Mouse (Mus musculus) forebrain, postnatal 0 days (tissue): ENCODE measurements around the gene Gna12. TPM values are rescaled to one million over a fixed set of nuclear protein-coding genes. Genes with fewer than 3 reads are reported as not detected.

Experiments
- ATAC-seq: fragments of 200-750 bp; cut with Nextera tagmentation; 2 replicates; pipeline ENCODE4 v1.8.0; 2017; ENCODE audit warnings: mild to moderate bottlenecking, moderate library complexity
- DNase-seq: peaks from one replicate; pipeline ENCODE4 v3.0.0-alpha.2; 2015
- H3K27ac ChIP-seq: fragments of 300-500 bp; sonication (generic); 2 replicates; pipeline ENCODE4 v1.5.1; 2014; ENCODE audit warnings: low read depth, mild to moderate bottlenecking, antibody characterized with exemption, low read length, moderate library complexity, mixed read lengths
- H3K27me3 ChIP-seq: fragments of 300-500 bp; sonication (generic); 2 replicates; pipeline ENCODE4 v1.6.1; 2014; ENCODE audit warnings: mild to moderate bottlenecking, low read length, mixed read lengths; ENCODE audit not compliant: insufficient read depth
- H3K36me3 ChIP-seq: fragments of 300-500 bp; sonication (generic); 2 replicates; pipeline ENCODE4 v1.6.1; 2014; ENCODE audit warnings: mild to moderate bottlenecking, moderate library complexity; ENCODE audit not compliant: insufficient read depth
- H3K4me1 ChIP-seq: fragments of 300-500 bp; sonication (generic); 2 replicates; pipeline ENCODE4 v1.6.1; 2014; ENCODE audit warnings: antibody characterized with exemption; ENCODE audit not compliant: insufficient read depth
- H3K4me2 ChIP-seq: fragments of 300-500 bp; sonication (generic); 2 replicates; pipeline ENCODE4 v1.6.1; 2014; ENCODE audit warnings: low read depth, mild to moderate bottlenecking, moderate library complexity
- H3K4me3 ChIP-seq: fragments of 300-500 bp; sonication (generic); 2 replicates; pipeline ENCODE4 v1.5.1; 2014; ENCODE audit warnings: low read depth, low read length, mixed read lengths
- H3K9ac ChIP-seq: fragments of 300-500 bp; sonication (generic); 2 replicates; pipeline ENCODE4 v1.6.1; 2014; ENCODE audit warnings: mild to moderate bottlenecking
- H3K9me3 ChIP-seq: fragments of 300-500 bp; sonication (generic); 2 replicates; pipeline ENCODE4 v1.6.1; 2016; ENCODE audit warnings: low read length
- CTCF ChIP-seq: sonication (generic); IDR thresholded peaks from 2 replicates; pipeline ENCODE4 v1.5.1; 2016; ENCODE audit warnings: antibody characterized with exemption, control low read depth, low read depth
- WGBS: fragments of 180-500 bp; shearing (Covaris S2); extraction: QIAGEN DNeasy Blood & Tissue Kit; methylation state at CpG from one replicate; pipeline ENCODE4 v1.1.7; 2014; 5-methylcytosine and 5-hydroxymethylcytosine counted together
- polyA plus RNA-seq: library from polyadenylated mRNA; unstranded; fragments of >200 nt; fragmentation: Nextera tagmentation; extraction: Ambion mirVana; gene quantifications from 2 replicates; pipeline ENCODE4 v1.2.1, GENCODE M21; 2015
- total RNA-seq: library from RNA; depleted of rRNA; stranded (reverse); fragments of >200 nt; gene quantifications from 2 replicates; pipeline ENCODE4 v1.2.3, GENCODE M21; 2014

The Gna12 gene
- total and polyA plus RNA-seq, 2 experiments from 2014 or later: 39.0 to 138 TPM

DNA sequence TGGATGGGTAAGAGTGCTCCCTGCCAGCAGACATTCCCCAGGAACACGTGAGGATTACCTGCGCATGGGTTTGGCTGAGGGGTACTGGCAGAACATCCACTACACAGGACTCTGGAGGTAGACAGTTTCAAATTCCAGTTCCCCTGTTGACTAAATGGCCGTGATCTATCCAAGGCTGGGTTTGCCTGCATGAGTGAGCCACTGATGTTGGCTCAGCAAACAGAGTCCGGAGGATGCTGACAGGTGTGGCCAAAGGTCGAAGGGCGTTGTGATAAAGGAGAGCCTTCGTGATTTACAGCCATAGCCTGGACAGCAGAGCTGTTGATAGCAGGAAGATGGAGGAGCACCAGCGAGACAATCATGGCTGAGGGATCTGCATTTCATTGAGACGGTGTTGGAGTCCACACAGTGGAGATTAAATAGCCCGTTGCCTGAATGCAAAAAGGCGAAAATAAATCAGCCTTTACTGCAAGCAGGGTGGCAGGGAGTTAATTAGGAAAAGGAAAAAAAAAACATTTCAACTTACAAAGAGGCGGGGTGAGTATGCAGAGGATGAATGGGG is 22.3 kb upstream of the Gna12 start:
- no peak overlapping the region for H3K4me2 ChIP-seq
- no peak overlapping the region for H3K4me3 ChIP-seq
- no peaks in the 10 kb centered on the region for H3K36me3 ChIP-seq
- no peak overlapping the region for H3K9ac ChIP-seq
- H3K27ac ChIP-seq: no peak overlapping the region
- H3K4me1 ChIP-seq: no peaks in the 10 kb centered on the region
- TF ChIP-seq CTCF: no peak
- no peak for DNase-seq
- H3K27me3 ChIP-seq: no peaks in the 10 kb centered on the region
- H3K9me3 ChIP-seq: 0 out of 2 replicates have a peak, but pooled peaks cover 3% of the 10 kb centered on the region
- WGBS: 84% methylated on average over 12 of the region's 12 CpGs
- no peak for ATAC-seq

DNA sequence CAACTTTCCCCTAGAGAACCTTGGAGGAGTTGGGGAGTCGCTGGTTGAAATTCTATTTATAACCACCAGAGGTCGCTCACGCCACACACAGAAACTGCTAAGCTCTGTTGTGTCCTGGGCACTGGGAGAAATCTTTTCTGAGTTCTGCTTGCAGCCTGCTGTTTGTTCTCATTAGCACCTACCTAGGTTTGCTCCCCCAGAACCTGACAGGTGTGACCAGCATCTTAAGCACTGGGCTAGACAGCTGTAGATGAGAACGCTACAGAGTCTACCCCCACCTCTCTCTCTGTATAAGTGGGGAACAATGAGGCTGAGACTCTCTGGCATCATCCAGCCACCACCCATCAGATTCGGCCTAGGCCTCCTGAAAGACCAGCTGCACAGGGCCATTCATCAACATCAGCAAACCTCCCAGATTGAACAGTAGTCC is 17.1 kb upstream of the Gna12 start:
- ATAC-seq (peak; percentile 85), DNase-seq (peak; percentile 85)
- Histone ChIP-seq H3K36me3 (no peaks in the 10 kb centered on the region), H3K9me3 (0 out of 2 replicates have a peak, but pooled peaks cover 3% of the 10 kb centered on the region), H3K9ac (no peak overlapping the region), H3K27me3 (no peaks in the 10 kb centered on the region), H3K4me3 (no peak overlapping the region), H3K27ac (no peak overlapping the region), H3K4me1 (no peaks in the 10 kb centered on the region), H3K4me2 (no peak overlapping the region)
- peak; percentile 94 for TF ChIP-seq CTCF
- 12% methylated on average over 5 of the region's 5 CpGs for WGBS

GRCm38 (mm10) chr5:140841942-140842341 is 11.7 kb upstream of the Gna12 start:
- H3K4me3 ChIP-seq: no peak overlapping the region
- WGBS: 70% methylated on average over 4 of the region's 4 CpGs
- H3K27me3 ChIP-seq: no peaks in the 10 kb centered on the region
- H3K4me2 ChIP-seq: no peak overlapping the region
- TF ChIP-seq CTCF: no peak
- no peaks in the 10 kb centered on the region for H3K9me3 ChIP-seq
- ATAC-seq: no peak
- no peak overlapping the region for H3K9ac ChIP-seq
- no peaks in the 10 kb centered on the region for H3K4me1 ChIP-seq
- H3K27ac ChIP-seq: no peak overlapping the region
- no peak for DNase-seq
- no peaks in the 10 kb centered on the region for H3K36me3 ChIP-seq

DNA sequence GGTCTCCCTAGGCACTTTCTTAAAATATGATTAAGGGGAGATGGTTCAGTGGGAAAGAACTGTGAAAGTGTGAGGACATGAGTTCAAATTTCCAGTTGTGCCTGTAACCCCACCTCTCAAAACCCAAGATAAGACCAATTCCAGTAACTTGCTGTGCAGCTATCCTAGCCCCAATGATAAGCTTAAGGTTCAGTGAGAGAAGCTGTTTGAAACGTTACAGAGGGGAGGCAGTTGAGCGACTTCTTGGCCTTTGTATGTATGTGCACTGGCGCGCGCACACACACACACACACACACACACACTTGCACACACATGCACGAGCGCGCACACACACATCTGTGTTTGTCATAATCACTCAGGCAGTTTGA is 817 bp upstream of the Gna12 start:
- Histone ChIP-seq H3K9ac (no peak overlapping the region), H3K27ac (no peak overlapping the region)

DNA sequence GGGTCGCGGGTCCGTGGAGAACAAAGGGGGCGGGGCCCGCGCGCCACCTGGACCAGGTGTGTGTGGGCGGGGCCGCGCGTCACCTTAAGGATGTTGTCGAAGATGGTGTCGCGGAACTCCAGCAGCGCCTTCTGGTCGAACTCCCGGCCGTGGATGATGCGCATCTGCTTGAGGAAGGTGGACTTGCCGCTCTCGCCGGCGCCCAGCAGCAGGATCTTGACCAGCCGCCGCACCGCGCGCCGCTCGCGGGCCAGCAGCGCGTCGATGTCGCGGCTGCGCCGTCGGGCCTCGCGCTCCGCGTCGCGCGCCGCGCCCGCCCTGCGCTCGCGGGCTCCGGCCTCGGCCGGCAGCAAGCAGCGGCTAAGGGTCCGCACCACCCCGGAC is 328 bp downstream of the Gna12 start:
- H3K27me3 ChIP-seq: no peaks in the 10 kb centered on the region
- H3K9me3 ChIP-seq: no peaks in the 10 kb centered on the region
- H3K27ac ChIP-seq: peak overlapping the region; percentile 85
- H3K36me3 ChIP-seq: no peaks in the 10 kb centered on the region
- peak overlapping the region; percentile 74 for H3K4me2 ChIP-seq
- peak; percentile 42; the same call in 1 of the 2 replicates for ATAC-seq
- H3K4me3 ChIP-seq: peak overlapping the region; percentile 81
- H3K9ac ChIP-seq: peak overlapping the region; percentile 75
- peaks cover 33% of the 10 kb centered on the region for H3K4me1 ChIP-seq
- WGBS: 5% methylated on average over 57 of the region's 58 CpGs
- no peak for TF ChIP-seq CTCF
- peak; percentile 54 for DNase-seq

More for the DNA sequence above, 817 bp upstream of the Gna12 start:
- 80% methylated on average over 8 of the region's 8 CpGs for WGBS
- H3K36me3 ChIP-seq: no peaks in the 10 kb centered on the region
- H3K27me3 ChIP-seq: no peaks in the 10 kb centered on the region
- no peak overlapping the region for H3K4me3 ChIP-seq
- peaks cover 33% of the 10 kb centered on the region for H3K4me1 ChIP-seq
- no peaks in the 10 kb centered on the region for H3K9me3 ChIP-seq
- TF ChIP-seq CTCF: no peak
- H3K4me2 ChIP-seq: peak overlapping the region; percentile 37
- DNase-seq: no peak
- ATAC-seq: no peak

GRCm38 (mm10) chr5:140829081-140829910 is 935 bp downstream of the Gna12 start:
- H3K4me1 ChIP-seq: peaks cover 33% of the 10 kb centered on the region
- TF ChIP-seq CTCF: peak; percentile 45
- H3K4me2 ChIP-seq: peak overlapping the region; percentile 74
- peak overlapping the region; percentile 75 for H3K9ac ChIP-seq
- H3K9me3 ChIP-seq: no peaks in the 10 kb centered on the region
- peak overlapping the region; percentile 81 for H3K4me3 ChIP-seq
- 33% methylated on average over 18 of the region's 18 CpGs for WGBS
- ATAC-seq (no peak), DNase-seq (peak; percentile 28)
- no peaks in the 10 kb centered on the region for H3K36me3 ChIP-seq
- no peaks in the 10 kb centered on the region for H3K27me3 ChIP-seq
- no peak overlapping the region for H3K27ac ChIP-seq

- Histone ChIP-seq H3K4me2 (peak overlapping the region; percentile 74), H3K36me3 (no peaks in the 10 kb centered on the region), H3K4me3 (peak overlapping the region; percentile 12), H3K27ac (no peak overlapping the region), H3K9me3 (no peaks in the 10 kb centered on the region), H3K27me3 (no peaks in the 10 kb centered on the region), H3K4me1 (peaks cover 33% of the 10 kb centered on the region), H3K9ac (no peak overlapping the region)
- DNase-seq: no peak
- ATAC-seq: no peak
- no peak for TF ChIP-seq CTCF
- WGBS: 47% methylated on average over 2 of the region's 2 CpGs
Observed at GRCm38 (mm10) chr5:140828363-140828762, 1.9 kb downstream of the Gna12 start.
